Mouse (Mus musculus): ENCODE measurements around the gene Gm3739. TPM values are rescaled to one million over a fixed set of nuclear protein-coding genes. Genes with fewer than 3 reads are reported as not detected.
A peak's percentile ranks its signal among the peaks of the same experiment; 100 is the strongest.
"Not testable (repeated sequence)": the region's sequence is repeated elsewhere in the genome, so short reads cannot be mapped to it uniquely, and the experiment has no call there.

Gm3739 gene
- 4.2 and 5.2 TPM in 2 replicates for polyA plus RNA-seq (2015; fragmentation: Nextera tagmentation; extraction: Ambion mirVana)

DNA sequence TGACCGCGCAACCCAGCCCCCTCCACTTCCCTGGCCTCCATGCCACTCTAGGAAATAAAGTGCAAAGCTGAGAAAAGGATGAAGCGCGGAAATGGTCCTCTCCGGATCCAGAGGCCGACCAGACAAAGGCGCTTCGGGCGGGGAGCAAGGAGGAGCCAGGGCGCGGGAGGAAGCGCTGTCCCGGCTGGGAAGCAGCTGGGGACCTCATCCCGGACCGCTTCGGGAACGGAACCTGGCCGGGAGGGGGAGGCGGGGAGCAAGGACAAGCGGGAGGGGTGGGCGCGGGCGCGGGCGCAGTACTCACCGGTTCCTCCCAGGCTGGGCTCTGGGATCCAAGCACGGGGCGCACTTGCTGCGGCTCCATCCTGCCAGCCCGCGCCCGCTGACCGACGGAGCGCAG lies at the start of gene Gm3739:
Gene Gm3739 (minus strand): TSS at position 389 of the 400 bp plus-strand sequence.
- H3K4me1 ChIP-seq (replicated peaks); H3K27me3 ChIP-seq; H3K36me3 ChIP-seq; ATAC-seq; H3K9me3 ChIP-seq: not testable (repeated sequence)
- Histone ChIP-seq H3K27ac (peak within 1 kb of the TSS; percentile 53; the same call in 1 of the 2 replicates), H3K9ac (replicated peaks) (peak within 1 kb of the TSS; percentile 73), H3K4me3 (replicated peaks) (peak within 1 kb of the TSS; percentile 53), H3K4me2 (replicated peaks) (peak within 1 kb of the TSS; percentile 61)
- 0% methylated on average over 9 of the region's 35 CpGs for WGBS

DNA sequence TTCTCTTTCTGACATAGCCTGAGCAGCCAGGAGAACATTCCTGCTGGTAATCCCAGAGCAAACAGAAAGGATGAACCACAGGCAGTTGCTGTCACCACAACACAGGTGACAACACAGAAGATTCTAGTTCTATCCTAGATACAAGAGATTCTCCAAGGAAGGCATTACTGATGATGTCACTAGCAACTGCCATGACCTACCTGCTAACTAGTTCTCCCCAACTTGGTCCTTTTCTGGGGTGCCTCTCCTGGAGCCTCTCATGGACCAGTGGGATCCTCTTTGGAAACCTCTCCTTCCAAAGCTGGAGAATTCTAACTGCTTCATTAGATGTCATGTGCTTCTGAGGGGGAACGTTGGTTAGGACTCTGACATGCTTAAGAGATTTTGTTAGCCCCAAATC lies 17.4 kb upstream of the Gm3739 start, which contains the start of gene Gm5797:
Gene Gm5797 (minus strand): TSS at position 101 of the 400 bp plus-strand sequence.
- not testable (repeated sequence) for H3K9me3 ChIP-seq; H3K4me3 ChIP-seq (replicated peaks); H3K27ac ChIP-seq; H3K4me2 ChIP-seq (replicated peaks); ATAC-seq; H3K4me1 ChIP-seq (replicated peaks); H3K36me3 ChIP-seq; H3K27me3 ChIP-seq; H3K9ac ChIP-seq (replicated peaks)
- no CpG with 5 or more reads among the region's 1 CpGs for WGBS

GRCm38 (mm10) chr14:7315093-7315492 lies 244 bp upstream of the Gm3739 start:
- H3K36me3 ChIP-seq; H3K27me3 ChIP-seq; H3K9me3 ChIP-seq; ATAC-seq; H3K4me1 ChIP-seq (replicated peaks): not testable (repeated sequence)
- H3K4me3 ChIP-seq (replicated peaks), result peak overlapping the region; percentile 53
- 3% methylated on average over 10 of the region's 19 CpGs for WGBS
- H3K27ac ChIP-seq, result peak overlapping the region; percentile 53; the same call in 1 of the 2 replicates
- H3K4me2 ChIP-seq (replicated peaks), result peak overlapping the region; percentile 61
- H3K9ac ChIP-seq (replicated peaks), result peak overlapping the region; percentile 73

DNA sequence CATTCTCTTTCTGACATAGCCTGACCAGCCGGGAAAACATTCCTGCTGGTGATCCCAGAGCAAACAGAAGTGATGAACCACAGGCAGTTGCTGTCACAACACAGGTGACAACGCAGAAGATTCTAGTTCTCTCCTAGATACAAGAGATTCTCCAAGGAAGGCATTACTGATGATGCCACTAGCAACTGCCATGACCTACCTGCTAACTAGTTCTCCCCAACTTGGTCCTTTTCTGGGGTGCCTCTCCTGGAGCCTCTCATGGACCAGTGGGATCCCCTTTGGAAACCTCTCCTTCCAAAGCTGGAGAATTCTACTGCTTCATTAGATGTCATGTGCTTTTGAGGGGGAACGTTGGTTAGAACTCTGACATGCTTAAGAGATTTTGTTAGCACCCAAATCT lies 50.2 kb downstream of the Gm3739 start, which contains the start of gene Gm3727:
Gene Gm3727 (minus strand): TSS at position 101 of the 400 bp plus-strand sequence.
- not testable (repeated sequence) for H3K27ac ChIP-seq; H3K9me3 ChIP-seq; H3K4me2 ChIP-seq (replicated peaks); H3K27me3 ChIP-seq; H3K36me3 ChIP-seq; ATAC-seq; H3K4me3 ChIP-seq (replicated peaks); H3K4me1 ChIP-seq (replicated peaks); H3K9ac ChIP-seq (replicated peaks)
- WGBS, result 81% methylated on average over 3 of the region's 3 CpGs

Other genes with a start within 250 kb of the Gm3739 start
- 4.8 and 5.3 TPM in 2 replicates for gene Gm3696, start 214.4 kb downstream of the Gm3739 start, polyA plus RNA-seq (2015; fragmentation: Nextera tagmentation; extraction: Ambion mirVana)
- not detected in 2 replicates for gene Gm6676, start 189.6 kb downstream of the Gm3739 start, polyA plus RNA-seq (2015; fragmentation: Nextera tagmentation; extraction: Ambion mirVana)
- 8.0 and 8.8 TPM in 2 replicates for gene Gm3512, start 140.5 kb downstream of the Gm3739 start, polyA plus RNA-seq (2015; fragmentation: Nextera tagmentation; extraction: Ambion mirVana)
- gene Gm16434, start 120.5 kb downstream of the Gm3739 start, polyA plus RNA-seq (2015; fragmentation: Nextera tagmentation; extraction: Ambion mirVana), result not detected in 2 replicates
- not detected in 2 replicates for gene Gm3727, start 50.3 kb downstream of the Gm3739 start, polyA plus RNA-seq (2015; fragmentation: Nextera tagmentation; extraction: Ambion mirVana)
- gene Gm5797, start 17.3 kb upstream of the Gm3739 start, polyA plus RNA-seq (2015; fragmentation: Nextera tagmentation; extraction: Ambion mirVana), result not detected in 2 replicates
- not detected in 2 replicates for gene Gm8374, start 50.1 kb upstream of the Gm3739 start, polyA plus RNA-seq (2015; fragmentation: Nextera tagmentation; extraction: Ambion mirVana)
- 0.14 and 0.40 TPM in 2 replicates for gene Gm3755, start 135.9 kb upstream of the Gm3739 start, polyA plus RNA-seq (2015; fragmentation: Nextera tagmentation; extraction: Ambion mirVana)
- 6.3 and 8.2 TPM in 2 replicates for gene Gm3752, start 168.7 kb upstream of the Gm3739 start, polyA plus RNA-seq (2015; fragmentation: Nextera tagmentation; extraction: Ambion mirVana)

Data from midbrain, embryonic 13.5 days (tissue).